22 mouse cellular contexts compared by ENCODE assay signal in the genomic region with DNA sequence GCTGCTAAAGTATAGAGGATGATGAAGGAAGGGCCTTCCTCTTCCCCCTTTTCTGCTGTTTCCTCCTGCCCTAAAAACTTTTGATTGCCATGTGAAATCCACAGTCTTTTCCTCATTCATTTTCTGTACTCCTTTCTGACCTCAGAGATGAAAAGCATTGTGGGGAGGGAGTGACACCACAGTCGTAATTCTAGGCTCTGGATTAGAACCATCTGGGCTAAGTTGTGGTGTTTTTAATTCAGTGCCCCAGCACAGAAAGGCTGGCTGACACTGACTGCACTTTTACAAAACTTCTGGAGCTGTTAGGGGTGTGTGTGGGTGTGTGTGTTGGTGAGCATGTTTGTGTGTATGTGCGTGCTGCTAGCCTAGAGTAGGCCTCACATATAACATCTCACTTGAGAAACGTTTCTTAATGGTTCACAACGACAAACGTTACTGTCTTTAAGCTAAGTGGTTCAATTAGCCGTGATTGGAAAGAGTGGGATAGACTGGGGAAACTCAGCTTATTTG. TPM values are rescaled to one million over a fixed set of nuclear protein-coding genes. Genes with fewer than 3 reads are reported as not detected.
DNase-seq lines count a peak whose midpoint lies in the region; ATAC-seq and TF ChIP-seq lines count a peak whose summit lies in the region.
"Had no signal": no experiment of that assay in that cellular context is flagged by ENCODE, and none has a peak within 500 bp of the region (broad histone marks: within the 10 kb centered on the region; RNA-seq: fewer than 3 reads in every experiment).

No protein-coding gene starts in this region.

- H3K27ac ChIP-seq in gastrocnemius, adult 2 months: 0 out of 2 replicates have a peak overlapping the region, but pooled peaks have one; percentile 25
- peak overlapping the region; percentile 32 for H3K27ac ChIP-seq in kidney, embryonic 16.5 days (ENCODE audit: low read length)
- peak overlapping the region; percentile 62 for H3K27ac ChIP-seq in embryonic facial prominence, embryonic 13.5 days
- H3K27ac ChIP-seq in limb, embryonic 15.5 days: peak overlapping the region; percentile 47; the same call in 1 of the 2 replicates
- H3K27ac ChIP-seq in midbrain, embryonic 11.5 days (ENCODE audit: low read depth, low read length): no peak overlapping the region
- H3K27ac ChIP-seq: forebrain, embryonic 15.5 days; liver, embryonic 15.5 days had no signal

- H3K4me2 ChIP-seq in kidney, embryonic 16.5 days (replicated peaks; ENCODE audit: low read depth, low read length): no peak overlapping the region
- H3K4me2 ChIP-seq in embryonic facial prominence, embryonic 13.5 days: 0 out of 2 replicates have a peak overlapping the region, but pooled peaks have one; percentile 3
- no peak overlapping the region for H3K4me2 ChIP-seq in limb, embryonic 15.5 days
- no peak overlapping the region for H3K4me2 ChIP-seq in midbrain, embryonic 11.5 days
- H3K4me2 ChIP-seq: forebrain, embryonic 15.5 days; heart, embryonic 13.5 days; limb, embryonic 12.5 days; liver, embryonic 15.5 days; midbrain, embryonic 13.5 days had no signal

- no peak for TF ChIP-seq CTCF in gastrocnemius, adult 2 months (IDR thresholded peaks at IDR 0.05)

- H3K9ac ChIP-seq in kidney, embryonic 16.5 days (replicated peaks; ENCODE audit: low read length): peak overlapping the region; percentile 40; the same call in 1 of the 2 replicates
- H3K9ac ChIP-seq in embryonic facial prominence, embryonic 13.5 days: 0 out of 2 replicates have a peak overlapping the region, but pooled peaks have one; percentile 36
- H3K9ac ChIP-seq in limb, embryonic 15.5 days: no peak overlapping the region
- H3K9ac ChIP-seq in midbrain, embryonic 11.5 days (ENCODE audit: low read length): no peak overlapping the region
- H3K9ac ChIP-seq: forebrain, embryonic 15.5 days; limb, embryonic 12.5 days; liver, embryonic 15.5 days; midbrain, embryonic 13.5 days had no signal

- intact Hi-C loops in gastrocnemius, adult 2 months (cut with DNase I): no loop called here

- DNase-seq in gastrocnemius, adult 2 months: no peak
- DNase-seq in gastrocnemius, adult 8-10 months (ENCODE audit: low spot score in 2 of 2): no peak
- no peak for DNase-seq in kidney, adult 18-20 months
- DNase-seq in midbrain, embryonic 11.5 days (ENCODE audit: low spot score, missing footprints): no peak
- no peak for DNase-seq in left cerebral cortex, adult 11 months (ENCODE audit: low spot score)
- DNase-seq: adrenal gland, postnatal 25 days; cerebellum, adult 11-12 months; cerebellum, postnatal 14 days; embryo, embryonic 11 days; kidney, postnatal 36 days; retina, postnatal 1 day; thymus, postnatal 25 days had no signal

- no peaks in the 10 kb centered on the region for H3K9me3 ChIP-seq in kidney, embryonic 16.5 days (ENCODE audit: low read length)
- H3K9me3 ChIP-seq in embryonic facial prominence, embryonic 13.5 days: no peaks in the 10 kb centered on the region
- H3K9me3 ChIP-seq in limb, embryonic 15.5 days: no peaks in the 10 kb centered on the region
- H3K9me3 ChIP-seq in midbrain, embryonic 11.5 days (ENCODE audit: control insufficient read depth, low read length): no peaks in the 10 kb centered on the region
- H3K9me3 ChIP-seq: forebrain, embryonic 15.5 days; heart, embryonic 13.5 days; limb, embryonic 12.5 days; liver, embryonic 15.5 days; midbrain, embryonic 13.5 days had no signal

- WGBS in kidney, embryonic 16.5 days: 39% methylated on average over 6 of the region's 6 CpGs
- WGBS in embryonic facial prominence, embryonic 13.5 days: 39% methylated on average over 6 of the region's 6 CpGs
- 40% methylated on average over 6 of the region's 6 CpGs for WGBS in limb, embryonic 15.5 days
- WGBS in midbrain, embryonic 11.5 days: 77% methylated on average over 6 of the region's 6 CpGs

- no peaks in the 10 kb centered on the region for H3K27me3 ChIP-seq in kidney, embryonic 16.5 days (ENCODE audit: insufficient read depth, low read length)
- H3K27me3 ChIP-seq in embryonic facial prominence, embryonic 13.5 days: no peaks in the 10 kb centered on the region
- no peaks in the 10 kb centered on the region for H3K27me3 ChIP-seq in limb, embryonic 15.5 days
- H3K27me3 ChIP-seq in midbrain, embryonic 11.5 days (ENCODE audit: control insufficient read depth, insufficient read depth, low read length): no peaks in the 10 kb centered on the region
- H3K27me3 ChIP-seq: CH12.LX; forebrain, embryonic 15.5 days; heart, embryonic 13.5 days; limb, embryonic 12.5 days; liver, embryonic 15.5 days; midbrain, embryonic 13.5 days had no signal

- 0 out of 2 replicates have a peak, but pooled peaks have one; percentile 21 for ATAC-seq in kidney, embryonic 16.5 days (ENCODE audit: low FRiP score, low TSS enrichment)
- ATAC-seq in embryonic facial prominence, embryonic 13.5 days (ENCODE audit: insufficient number of reproducible peaks, insufficient read depth, low FRiP score, low TSS enrichment, low read depth): no peak
- no peak for ATAC-seq in limb, embryonic 15.5 days (ENCODE audit: insufficient number of reproducible peaks, low FRiP score, low TSS enrichment, low read depth)
- no peak for ATAC-seq in midbrain, embryonic 11.5 days (ENCODE audit: low FRiP score)
- ATAC-seq: forebrain, embryonic 15.5 days had no signal

- H3K4me3 ChIP-seq in gastrocnemius, adult 2 months: no peak overlapping the region
- H3K4me3 ChIP-seq in kidney, embryonic 16.5 days (ENCODE audit: low read length): no peak overlapping the region
- no peak overlapping the region for H3K4me3 ChIP-seq in embryonic facial prominence, embryonic 13.5 days
- H3K4me3 ChIP-seq in limb, embryonic 15.5 days: no peak overlapping the region
- H3K4me3 ChIP-seq in midbrain, embryonic 11.5 days (ENCODE audit: low read depth, low read length): no peak overlapping the region
- H3K4me3 ChIP-seq: forebrain, embryonic 15.5 days; heart, embryonic 13.5 days; limb, embryonic 12.5 days; liver, embryonic 15.5 days; midbrain, embryonic 13.5 days had no signal

- H3K4me1 ChIP-seq in kidney, embryonic 16.5 days (ENCODE audit: insufficient read depth, low read length): peaks cover 34% of the 10 kb centered on the region
- peaks cover 78% of the 10 kb centered on the region for H3K4me1 ChIP-seq in embryonic facial prominence, embryonic 13.5 days
- peaks cover 36% of the 10 kb centered on the region for H3K4me1 ChIP-seq in limb, embryonic 15.5 days
- peaks cover 20% of the 10 kb centered on the region for H3K4me1 ChIP-seq in midbrain, embryonic 11.5 days (ENCODE audit: control insufficient read depth, insufficient read depth, low read length)
- H3K4me1 ChIP-seq: liver, embryonic 15.5 days had no signal

- H3K36me3 ChIP-seq in kidney, embryonic 16.5 days (ENCODE audit: insufficient read depth, low read length): no peaks in the 10 kb centered on the region
- H3K36me3 ChIP-seq in embryonic facial prominence, embryonic 13.5 days: no peaks in the 10 kb centered on the region
- H3K36me3 ChIP-seq in limb, embryonic 15.5 days: 0 out of 2 replicates have a peak, but pooled peaks cover 2% of the 10 kb centered on the region
- no peaks in the 10 kb centered on the region for H3K36me3 ChIP-seq in midbrain, embryonic 11.5 days (ENCODE audit: control insufficient read depth, insufficient read depth, low read length)
- H3K36me3 ChIP-seq: forebrain, embryonic 15.5 days; heart, embryonic 13.5 days; limb, embryonic 12.5 days; liver, embryonic 15.5 days; midbrain, embryonic 13.5 days had no signal

RNA-seq across cellular contexts. Expression of a gene that starts 16.8 kb away (rescaled TPM):
- total RNA-seq in gastrocnemius, adult 2 months (2021): under 1 TPM; 0.33 to 0.54 TPM
- under 1 TPM; 0.22 to 0.38 (median 0.23) TPM for total RNA-seq in gastrocnemius, adult 8-10 months (2022)
- polyA plus RNA-seq in kidney, embryonic 16.5 days (2015; fragmentation: Nextera tagmentation; extraction: Ambion mirVana): 1.6 TPM in 2 replicates
- 1.2 and 1.3 TPM in 2 replicates for polyA plus RNA-seq in embryonic facial prominence, embryonic 13.5 days (2015; fragmentation: Nextera tagmentation; extraction: Ambion mirVana)
- polyA plus RNA-seq in limb, embryonic 15.5 days (2015; fragmentation: Nextera tagmentation; extraction: Ambion mirVana): 0.36 and 0.56 TPM in 2 replicates
- polyA plus RNA-seq in midbrain, embryonic 11.5 days (2014; fragmentation: Nextera tagmentation; extraction: Ambion mirVana): 2.2 and 2.7 TPM in 2 replicates
- total RNA-seq: granulocyte monocyte progenitor cell, adult 5-6 weeks had no signal

Comparison
In these comparisons a context has a peak if more than half of its experiments do, and no peak if none do; other contexts are left out.
1. H3K9ac ChIP-seq: peak in kidney, embryonic 16.5 days (single experiment) and embryonic facial prominence, embryonic 13.5 days (single experiment); none in limb, embryonic 15.5 days (single experiment) and midbrain, embryonic 11.5 days (single experiment).